ENCODE assay signal across 17 mouse cellular contexts in the genomic region with DNA sequence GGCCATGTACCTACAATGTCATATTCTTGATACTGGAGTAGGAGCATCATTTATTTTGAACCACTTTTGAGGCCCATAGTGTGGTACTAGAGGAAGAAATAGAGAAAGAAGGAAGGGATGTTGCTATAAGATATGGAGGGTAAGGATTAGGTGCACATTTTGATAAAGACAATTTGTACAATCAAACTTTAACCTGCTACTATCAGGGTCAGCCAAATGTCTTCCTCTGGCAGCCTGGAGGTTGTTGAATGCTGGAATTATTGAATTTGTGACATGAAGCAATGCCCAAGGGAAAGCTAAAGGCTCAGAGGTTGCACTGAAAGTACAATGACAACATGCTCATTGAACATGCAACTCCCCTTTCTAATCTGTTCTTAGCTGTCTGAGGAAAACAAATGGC.
"Had no signal": no experiment of that assay in that cellular context is flagged by ENCODE, and none has a peak within 500 bp of the region (broad histone marks: within the 10 kb centered on the region; RNA-seq: fewer than 3 reads in every experiment).

No protein-coding gene starts in this region.

- DNase-seq: kidney, adult 9 months; kidney, postnatal 36 days; left cerebral cortex, postnatal 4 days; lung, adult 2 months; lung, postnatal 36 days; midbrain, embryonic 14.5 days; retina, postnatal 1 day; right cerebral cortex, postnatal 4 days; spleen, adult 18-20 months; thymus, adult 2 months; thymus, postnatal 25 days had no signal

- H3K9me3 ChIP-seq: limb, embryonic 13.5 days; midbrain, embryonic 10.5 days; neural tube, embryonic 15.5 days had no signal

- H3K4me1 ChIP-seq: limb, embryonic 13.5 days; midbrain, embryonic 10.5 days; neural tube, embryonic 15.5 days had no signal

- H3K9ac ChIP-seq: limb, embryonic 13.5 days; neural tube, embryonic 15.5 days had no signal

- H3K36me3 ChIP-seq: limb, embryonic 13.5 days; midbrain, embryonic 10.5 days; neural tube, embryonic 15.5 days had no signal

- H3K27me3 ChIP-seq: limb, embryonic 13.5 days; neural tube, embryonic 15.5 days had no signal

- H3K4me2 ChIP-seq: limb, embryonic 13.5 days; neural tube, embryonic 15.5 days had no signal

- ATAC-seq: lung, postnatal 0 days had no signal

- H3K4me3 ChIP-seq: limb, embryonic 13.5 days; midbrain, embryonic 10.5 days; myocyte; neural tube, embryonic 15.5 days had no signal

- H3K27ac ChIP-seq: kidney, postnatal 0 days; limb, embryonic 13.5 days; midbrain, embryonic 10.5 days; neural tube, embryonic 15.5 days had no signal
